Mouse (Mus musculus): ENCODE data around the gene Fmod.

The Fmod gene

DNA sequence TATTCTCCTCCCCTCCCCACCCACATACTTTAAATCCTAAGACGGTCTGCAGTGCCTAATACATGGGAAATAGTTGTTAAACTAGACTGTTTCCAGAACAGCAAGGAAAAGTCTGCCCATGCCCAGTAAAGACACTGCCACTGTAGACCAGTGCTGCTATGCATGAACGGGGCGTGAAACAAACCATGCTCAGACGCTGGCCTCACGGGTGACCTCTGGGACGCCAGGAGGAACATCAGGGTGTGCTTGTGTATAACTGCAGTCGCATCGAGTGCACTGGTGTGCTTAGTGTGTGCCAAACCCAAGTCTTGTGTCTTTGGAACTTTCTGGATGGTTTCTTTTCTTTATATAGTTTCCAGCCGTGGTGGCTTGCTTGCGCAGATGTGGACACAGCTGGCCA, 37.6 kb downstream of the Fmod start:
- DNase-seq (ENCODE audit: low read depth in 2 of 2, low spot score in 2 of 2): no peak

DNA sequence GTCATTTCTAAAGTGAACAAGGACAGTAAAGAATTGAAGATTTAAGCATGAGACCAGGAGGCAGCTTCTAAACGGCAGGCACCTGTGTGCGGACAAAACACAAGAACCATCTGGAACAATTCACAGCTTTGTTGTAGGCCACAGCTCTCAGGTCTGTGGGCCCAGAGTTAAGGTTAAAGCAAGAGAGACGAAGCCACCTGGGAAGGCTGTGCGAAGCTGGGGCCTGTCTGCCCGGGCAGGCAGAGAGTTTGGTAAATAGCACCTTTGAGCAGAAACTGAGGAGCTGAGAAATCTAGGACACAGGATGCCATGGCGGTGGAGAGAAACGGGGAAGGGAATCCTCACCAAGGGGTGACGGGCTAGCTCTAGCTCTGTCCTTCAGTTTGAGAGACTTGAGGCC, 38.5 kb downstream of the Fmod start:
- no peak for DNase-seq (ENCODE audit: low read depth in 2 of 2, low spot score in 2 of 2)

GRCm38 (mm10) chr1:134076789-134077188, 39.7 kb downstream of the Fmod start:
- DNase-seq (ENCODE audit: low read depth in 2 of 2, low spot score in 2 of 2): no peak

DNA sequence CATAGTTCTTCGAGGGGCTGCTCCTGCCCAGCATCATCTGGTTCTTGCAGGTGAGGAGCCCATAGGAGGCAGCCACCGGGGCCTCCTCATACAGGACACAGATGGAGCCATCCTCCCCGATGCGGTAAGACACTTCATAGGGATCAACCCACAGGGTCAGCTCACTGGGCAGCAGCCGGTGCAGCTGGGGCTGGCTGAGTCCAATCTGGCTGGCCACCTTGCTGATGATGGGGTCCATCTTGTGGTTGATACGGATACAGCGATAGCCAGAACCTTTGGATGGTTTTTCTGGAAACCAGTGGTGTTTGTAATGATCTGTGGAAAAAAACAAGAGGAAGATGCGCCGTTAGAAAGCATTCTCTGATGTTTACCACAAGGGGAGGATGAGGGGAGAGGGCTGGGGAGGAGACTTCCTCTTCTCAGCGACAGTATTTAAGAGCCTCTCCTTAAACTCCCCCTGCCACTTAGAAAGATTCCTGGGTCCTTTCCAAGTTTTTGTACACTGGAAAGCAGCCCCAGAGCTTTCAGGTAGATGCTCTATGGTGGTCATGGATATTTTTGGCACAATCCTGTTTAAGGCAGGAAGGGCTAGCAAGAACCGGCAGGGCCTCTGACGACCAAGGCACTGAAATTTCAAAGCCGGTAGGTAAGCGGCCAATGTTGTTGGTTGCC, 40.5 kb downstream of the Fmod start:
- DNase-seq (ENCODE audit: low read depth in 2 of 2, low spot score in 2 of 2): no peak

GRCm38 (mm10) chr1:134078061-134078795, 41.2 kb downstream of the Fmod start:
- DNase-seq (ENCODE audit: low read depth in 2 of 2, low spot score in 2 of 2): no peak

- DNase-seq (ENCODE audit: low read depth in 2 of 2, low spot score in 2 of 2): peak; percentile 91 to 93
Measured at GRCm38 (mm10) chr1:134078802-134079476, 41.9 kb downstream of the Fmod start, which contains the start of gene Btg2. Gene Btg2 (minus strand): TSS chr1:134079120.

DNA sequence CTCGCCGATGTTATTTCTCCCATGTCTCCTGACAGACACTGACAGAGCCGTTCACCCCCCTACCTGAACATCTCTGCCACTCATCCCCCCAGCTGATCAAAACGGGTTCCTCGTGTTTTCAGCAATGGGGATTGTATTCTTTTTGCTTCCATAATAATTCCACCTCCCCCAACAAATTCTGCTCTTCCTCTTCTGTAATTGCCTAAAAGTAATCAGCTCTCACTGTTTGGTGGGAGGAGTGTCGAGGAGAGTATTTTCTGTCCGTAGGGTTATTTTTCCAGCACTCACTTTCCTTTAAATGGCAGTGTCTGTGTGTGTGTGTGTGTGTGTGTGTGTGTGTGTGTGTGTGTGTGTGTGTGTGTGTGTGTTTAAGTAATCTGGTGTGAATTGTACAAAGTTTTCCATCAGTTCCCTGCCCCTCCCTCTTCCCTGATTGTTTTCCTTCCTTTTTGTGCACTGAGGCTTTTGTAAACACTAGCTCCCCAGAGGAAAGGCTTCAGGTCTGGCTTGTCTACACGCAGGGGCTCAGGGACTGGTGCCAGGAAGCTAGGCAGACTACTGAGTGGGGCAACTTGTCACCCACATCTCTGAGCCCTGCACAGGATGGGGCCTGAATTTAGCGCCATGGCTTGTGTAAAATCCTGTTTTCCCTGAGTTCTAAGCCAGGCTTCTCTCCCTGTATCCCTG, 42.6 kb downstream of the Fmod start:
- DNase-seq (ENCODE audit: low read depth in 2 of 2, low spot score in 2 of 2): peak in 1 of 2 experiments; percentile 49

DNA sequence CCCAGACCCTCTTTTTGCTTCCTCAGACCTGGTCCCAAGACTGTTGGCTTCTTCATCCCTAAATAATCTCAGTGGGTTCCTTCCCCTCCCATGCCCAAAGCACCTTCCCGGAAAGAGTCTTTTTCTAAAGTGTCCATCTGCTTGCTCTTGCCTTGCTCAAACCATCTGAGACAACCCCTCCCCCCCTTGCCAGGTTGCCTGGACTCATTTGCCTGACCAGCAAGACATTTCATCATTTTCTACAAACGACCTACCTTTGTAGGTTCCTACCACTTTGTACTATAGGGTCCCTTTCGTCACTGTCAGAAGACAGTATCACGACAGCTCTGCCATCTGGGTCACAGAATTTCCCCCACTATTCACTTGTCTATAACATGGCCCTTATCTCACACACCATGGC, 43.4 kb downstream of the Fmod start:
- DNase-seq (ENCODE audit: low read depth in 2 of 2, low spot score in 2 of 2): no peak

DNA sequence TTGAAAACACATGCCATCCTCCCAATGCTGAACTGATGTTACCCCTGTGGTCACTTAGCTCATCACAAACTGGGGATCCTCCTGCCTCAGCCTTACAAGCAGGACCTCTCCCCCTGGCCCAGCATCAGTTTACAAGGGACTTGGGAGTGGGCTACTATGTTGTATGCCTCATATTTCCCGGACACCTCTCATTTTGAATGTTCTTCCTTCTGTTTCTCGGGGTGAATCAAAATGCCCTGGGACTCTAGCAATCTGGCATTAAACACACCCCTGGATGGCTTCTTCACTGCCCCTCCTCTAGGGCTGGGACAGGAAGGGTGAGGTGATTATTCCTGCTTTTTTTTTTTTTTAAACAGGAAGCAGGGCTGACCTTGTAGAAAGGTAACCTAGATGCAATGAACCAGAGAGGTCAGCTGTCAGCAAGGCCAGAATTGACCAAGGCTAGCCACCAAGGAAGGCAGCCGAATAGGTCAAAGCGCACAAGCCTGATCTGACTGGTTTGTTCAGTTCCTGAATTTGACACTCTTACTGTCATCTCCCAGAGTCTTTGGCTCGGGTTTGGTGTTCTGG, 43.9 kb downstream of the Fmod start:
- no peak for DNase-seq (ENCODE audit: low read depth in 2 of 2, low spot score in 2 of 2)

DNA sequence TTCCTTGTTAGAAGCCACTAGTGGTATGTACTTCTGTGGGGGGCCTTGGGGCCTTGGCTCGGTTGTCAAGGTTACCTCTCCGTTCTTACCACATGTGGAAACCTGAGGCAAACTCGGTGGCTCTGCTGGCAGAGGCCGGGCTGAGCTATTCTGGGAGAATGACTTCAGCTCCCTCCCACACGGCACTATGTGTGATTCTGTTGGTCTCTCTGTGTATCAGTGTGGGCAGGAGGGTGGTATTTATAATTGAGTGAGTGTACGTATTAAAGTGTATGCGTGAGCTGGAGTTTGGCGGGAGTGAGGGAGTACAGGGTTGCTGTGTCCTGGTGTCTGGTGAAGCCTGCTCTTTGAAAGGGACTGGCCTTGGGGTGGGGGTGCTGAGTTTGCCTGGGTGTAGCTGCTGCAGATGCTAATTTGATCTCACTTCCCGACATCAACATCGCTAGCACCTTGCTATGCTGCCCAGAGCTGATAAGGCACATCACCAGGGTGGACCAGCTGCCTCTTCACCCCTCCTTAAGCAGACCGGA, 46.0 kb downstream of the Fmod start:
- DNase-seq (ENCODE audit: low read depth in 2 of 2, low spot score in 2 of 2): peak; percentile 49 to 53

DNA sequence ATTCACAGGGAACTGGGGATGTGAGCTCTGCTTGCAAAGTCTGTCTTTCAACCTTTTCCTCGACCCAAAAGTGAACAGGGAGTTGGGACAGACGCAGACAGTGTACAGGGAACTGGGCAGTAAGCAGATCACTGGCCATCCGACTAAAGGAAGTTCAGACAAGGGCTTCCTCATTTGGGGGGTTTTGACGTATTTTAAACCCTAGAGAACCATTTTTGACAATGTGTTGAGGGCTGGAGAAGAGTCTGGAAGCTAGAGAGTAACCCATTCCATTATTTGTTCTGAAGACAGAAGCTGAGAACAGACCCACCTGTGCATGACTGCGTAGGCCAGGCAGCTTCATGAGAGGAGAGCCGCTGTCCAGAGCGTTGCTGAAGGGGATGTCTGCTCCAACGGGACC, 46.6 kb downstream of the Fmod start:
- no peak for DNase-seq (ENCODE audit: low read depth in 2 of 2, low spot score in 2 of 2)

DNA sequence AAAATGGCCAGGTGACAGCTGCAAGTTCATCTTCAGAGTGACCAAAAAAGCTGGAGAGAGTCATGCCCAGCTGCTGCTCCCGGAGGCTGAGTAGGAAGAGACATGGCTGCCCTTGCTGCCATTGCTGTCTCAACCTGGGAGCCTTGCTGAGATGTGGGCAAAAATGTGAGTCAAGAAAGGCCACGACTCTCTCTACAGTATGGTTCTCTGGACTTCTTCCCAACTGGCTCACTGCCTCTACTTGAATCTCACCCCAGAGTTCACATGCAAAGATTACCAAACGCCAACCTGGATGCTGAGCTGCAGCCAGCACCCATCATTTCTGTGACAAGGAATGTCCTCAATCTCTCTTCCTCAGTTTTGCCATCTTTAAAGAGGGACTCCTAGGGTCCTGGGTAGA, 47.1 kb downstream of the Fmod start:
- DNase-seq (ENCODE audit: low read depth in 2 of 2, low spot score in 2 of 2): no peak

- DNase-seq (ENCODE audit: low read depth in 2 of 2, low spot score in 2 of 2): no peak
Measured at GRCm38 (mm10) chr1:134086017-134086416, 49.0 kb downstream of the Fmod start.

DNA sequence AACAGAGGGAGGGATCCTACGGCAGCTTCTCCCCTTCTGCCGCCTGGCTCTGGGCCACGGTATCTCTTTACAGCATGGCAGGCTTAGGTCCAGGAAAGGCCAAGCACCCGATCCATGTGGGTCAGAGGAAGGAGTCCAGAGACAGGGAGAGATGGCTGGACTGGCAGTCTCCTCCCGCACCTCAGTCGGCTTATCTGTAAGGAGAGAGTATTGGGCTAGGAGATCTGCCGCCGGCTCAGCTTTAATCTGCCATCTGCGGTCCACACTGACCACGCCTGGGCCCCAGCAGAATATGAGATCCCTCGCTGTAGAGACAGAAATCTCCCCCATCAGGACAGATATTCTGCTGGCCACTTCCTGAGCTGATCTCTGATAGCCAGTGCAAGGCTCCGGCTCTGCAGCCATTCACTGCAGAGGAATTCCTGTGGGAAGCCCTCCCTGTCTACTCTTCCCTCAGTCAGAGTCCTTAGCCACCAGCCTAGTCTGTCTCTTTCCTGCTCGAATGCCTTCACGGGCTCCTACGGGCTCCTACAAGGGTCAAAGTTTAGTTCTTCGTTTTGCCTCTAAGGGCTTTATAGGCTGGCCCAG, 49.9 kb downstream of the Fmod start:
- no peak for DNase-seq (ENCODE audit: low read depth in 2 of 2, low spot score in 2 of 2)

- no peak for DNase-seq (ENCODE audit: low read depth in 2 of 2, low spot score in 2 of 2)
Measured at GRCm38 (mm10) chr1:134089074-134089473, 52.0 kb downstream of the Fmod start.

DNA sequence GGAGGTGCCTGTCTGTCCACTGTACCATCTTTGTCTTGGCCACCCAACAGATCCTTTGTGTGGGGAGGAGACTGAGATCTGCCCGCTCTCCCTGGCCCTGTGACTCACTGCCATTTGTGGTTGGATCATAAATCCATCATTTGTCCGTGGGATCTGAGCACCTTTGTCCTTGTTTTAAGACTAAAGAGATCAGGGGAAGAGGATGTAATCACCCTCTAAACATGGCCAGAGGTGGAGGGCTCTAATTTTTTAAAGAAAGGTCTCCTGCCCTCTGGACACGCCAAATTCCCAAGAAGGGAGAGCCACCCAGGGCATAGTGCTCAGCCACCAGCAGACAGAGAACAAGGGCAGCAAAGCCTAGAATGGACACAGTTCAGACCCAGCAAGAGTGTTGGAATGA, 54.8 kb downstream of the Fmod start:
- DNase-seq (ENCODE audit: low read depth in 2 of 2, low spot score in 2 of 2): no peak

DNA sequence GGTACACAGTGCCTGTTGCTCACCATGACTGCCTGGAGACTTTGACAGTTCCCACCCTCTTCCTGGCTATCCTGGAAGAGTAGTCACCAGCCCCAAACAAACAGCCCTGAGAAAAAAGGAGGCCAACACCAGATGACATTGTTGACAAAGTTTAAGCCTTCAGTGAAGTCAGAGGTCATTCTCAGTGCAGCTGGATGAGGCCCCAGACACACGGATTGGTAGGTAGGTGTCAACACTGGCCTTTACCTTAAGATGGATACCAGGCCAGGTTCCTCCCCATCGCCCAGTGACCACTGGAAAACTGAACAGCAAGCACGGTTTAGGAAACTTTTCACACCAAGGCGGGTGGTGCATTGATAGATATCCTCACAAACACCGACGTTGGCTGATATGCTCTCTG, 55.3 kb downstream of the Fmod start:
- no peak for DNase-seq (ENCODE audit: low read depth in 2 of 2, low spot score in 2 of 2)

DNA sequence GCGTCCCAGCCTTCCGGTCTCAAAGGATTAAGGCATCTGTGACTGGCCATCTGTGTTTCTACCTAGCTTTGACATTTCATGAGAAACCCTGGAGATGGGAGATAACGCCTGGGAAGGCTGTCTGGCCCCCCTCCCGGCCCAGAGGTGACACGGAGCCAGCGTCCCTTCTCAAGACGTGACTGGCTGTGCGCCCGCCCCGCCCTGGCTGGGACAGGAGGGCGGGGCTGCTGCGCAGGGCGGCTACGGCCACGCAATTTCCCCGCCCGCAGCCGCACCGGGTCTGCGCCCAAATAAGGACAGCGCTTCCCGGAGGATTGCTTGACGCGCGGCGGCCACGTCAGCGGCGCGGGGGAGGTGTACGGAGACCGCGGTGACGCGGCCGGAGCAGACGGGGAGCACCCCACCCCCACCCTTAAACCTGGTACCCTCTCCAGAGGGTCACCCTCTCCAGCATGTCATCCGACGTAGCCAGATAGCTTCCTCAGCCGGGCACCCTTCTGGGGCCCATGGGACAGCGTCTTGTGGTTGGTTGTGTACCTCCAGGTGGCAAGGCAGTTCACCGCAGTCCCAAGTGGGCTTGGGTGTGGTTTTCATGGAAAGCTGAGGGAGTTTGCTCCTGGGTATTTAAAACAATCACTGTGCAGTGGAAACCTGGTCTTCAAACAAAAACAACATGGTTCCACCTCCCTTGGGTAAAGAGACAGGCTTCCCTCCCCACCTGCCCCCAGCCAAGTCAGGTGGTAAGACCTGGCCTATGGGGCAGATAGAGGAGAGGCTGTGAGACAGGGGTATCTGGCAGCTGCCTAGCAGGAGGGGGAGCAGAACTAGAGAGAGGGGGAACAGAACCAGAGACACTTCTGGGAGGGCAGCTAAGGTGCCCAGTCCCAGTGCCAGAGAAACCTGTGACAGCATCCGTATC, 56.1 kb downstream of the Fmod start:
- peak; percentile 85 to 87 for DNase-seq (ENCODE audit: low read depth in 2 of 2, low spot score in 2 of 2)

DNA sequence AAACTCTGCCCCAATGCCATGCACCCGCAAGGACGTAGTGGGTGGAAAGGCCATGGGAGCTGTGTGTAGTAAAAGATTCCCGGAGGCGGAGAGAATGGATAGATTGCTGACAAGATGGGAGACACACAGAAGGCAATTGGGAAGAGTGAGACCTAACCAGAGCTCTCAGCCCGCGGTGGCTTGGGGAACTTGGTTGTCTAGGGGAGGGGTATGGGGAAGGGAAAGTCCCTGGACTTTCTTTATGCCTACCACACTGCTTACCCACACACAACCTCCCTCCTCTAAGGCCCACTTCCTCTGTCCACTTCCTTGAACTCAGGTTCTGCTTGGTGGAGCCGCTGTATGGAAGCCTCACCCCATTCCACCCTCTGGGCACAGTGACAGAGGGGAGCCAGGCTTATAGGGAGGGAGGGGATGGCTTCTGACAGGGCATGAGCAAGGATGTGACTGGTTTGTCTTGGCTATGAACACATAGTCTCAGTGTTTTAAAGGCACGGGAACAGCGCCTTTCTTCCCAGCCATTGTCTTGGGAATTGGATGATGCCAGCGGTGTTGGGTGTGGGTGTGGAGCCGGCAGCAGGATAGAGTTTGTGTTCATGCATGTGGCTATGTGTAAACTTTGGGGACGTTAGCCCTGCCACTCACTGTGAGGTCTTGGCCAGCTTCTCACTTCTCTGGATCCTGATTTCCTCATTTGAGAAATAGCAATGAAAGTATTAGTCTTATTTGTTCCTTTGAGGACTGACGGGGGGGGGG, 56.9 kb downstream of the Fmod start:
- DNase-seq (ENCODE audit: low read depth in 2 of 2, low spot score in 2 of 2): no peak

Data from CD8-positive naive resting alpha-beta T cell, adult 2 months (primary cell).